Comparison of ENCODE assay signal across 12 mouse cellular contexts in genomic region chr6:86579066-86579784, GRCm38 (mm10). TPM values are rescaled to one million over a fixed set of nuclear protein-coding genes. Genes with fewer than 3 reads are reported as not detected.
DNase-seq lines count a peak whose midpoint lies in the region; ATAC-seq and TF ChIP-seq lines count a peak whose summit lies in the region.
"Had no signal": no experiment of that assay in that cellular context is flagged by ENCODE, and none has a peak within 500 bp of the region (broad histone marks: within the 10 kb centered on the region; RNA-seq: fewer than 3 reads in every experiment).

No protein-coding gene starts in this region.

- H3K27ac ChIP-seq in layer of hippocampus, adult 2 months: peak overlapping the region; percentile 83
- peak overlapping the region; percentile 55 for H3K27ac ChIP-seq in cortical plate, adult 2 months (ENCODE audit: insufficient read depth, low read length)
- H3K27ac ChIP-seq: embryonic facial prominence, embryonic 13.5 days; intestine, embryonic 15.5 days had no signal

- peak; percentile 31 for DNase-seq in embryo, embryonic 11 days
- DNase-seq in embryo, embryonic 9.5 days (ENCODE audit: extremely low spot score): no peak
- no peak for DNase-seq in layer of hippocampus, adult 2 months (ENCODE audit: low spot score in 2 of 2)
- no peak for DNase-seq in layer of hippocampus, postnatal 14 days (ENCODE audit: low spot score in 2 of 2)
- DNase-seq in urinary bladder, postnatal 10 days (ENCODE audit: low spot score): no peak
- no peak for DNase-seq in frontal cortex, postnatal 36 days (ENCODE audit: low spot score in 2 of 2)

- TF ChIP-seq CTCF in layer of hippocampus, adult 2 months (conservative IDR thresholded peaks at IDR 0.05): no peak
- TF ChIP-seq CTCF in cortical plate, adult 2 months (IDR thresholded peaks at IDR 0.05; ENCODE audit: extremely low read depth, insufficient read depth, low read length): no peak

- peaks cover under 1% of the 10 kb centered on the region for H3K4me1 ChIP-seq in cortical plate, adult 2 months (ENCODE audit: control insufficient read depth, insufficient read depth, low read length)

- H3K4me3 ChIP-seq in layer of hippocampus, adult 2 months: no peak overlapping the region
- no peak overlapping the region for H3K4me3 ChIP-seq in cortical plate, adult 2 months (ENCODE audit: insufficient read depth, low read length)
- H3K4me3 ChIP-seq: embryonic facial prominence, embryonic 13.5 days; intestine, embryonic 15.5 days; myocyte had no signal

- ATAC-seq in megakaryocyte progenitor cell, adult 5-6 weeks (replicated peaks; ENCODE audit: poor library complexity): peak; percentile 62
- ATAC-seq: intestine, embryonic 15.5 days had no signal

- TF ChIP-seq POLR2A in cortical plate, adult 2 months (IDR thresholded peaks at IDR 0.05; ENCODE audit: extremely low read depth, insufficient read depth, low read length): no peak

RNA-seq across cellular contexts. Expression of gene Asprv1, which starts 48.7 kb away (rescaled TPM):
- total RNA-seq in layer of hippocampus, adult 2 months (2021): 1 to 10 TPM; 1.2 to 1.9 TPM
- total RNA-seq in layer of hippocampus, postnatal 14 days (2021): 1 to 10 TPM; 1.2 to 2.1 TPM
- polyA plus RNA-seq in cortical plate, adult 2 months (2012; rRNA removed): 3.0 and 4.0 TPM in 2 replicates
- total RNA-seq in megakaryocyte progenitor cell, adult 5-6 weeks (2015): 1.3 and 1.9 TPM in 2 replicates
- 0.98 and 1.5 TPM in 2 replicates for total RNA-seq in megakaryocyte progenitor cell, adult 5-6 weeks (2017)
- total RNA-seq: gastrocnemius, postnatal 25 days had no signal

RNA-seq across cellular contexts. Expression of gene Pcbp1, which starts 53.1 kb away (rescaled TPM):
- total RNA-seq in layer of hippocampus, adult 2 months (2021): 100 to 1,000 TPM; 179 to 184 TPM
- total RNA-seq in layer of hippocampus, postnatal 14 days (2021): 100 to 1,000 TPM; 176 to 183 TPM
- 158 and 165 TPM in 2 replicates for polyA plus RNA-seq in cortical plate, adult 2 months (2012; rRNA removed)
- 333 and 352 TPM in 2 replicates for total RNA-seq in megakaryocyte progenitor cell, adult 5-6 weeks (2015)
- total RNA-seq in megakaryocyte progenitor cell, adult 5-6 weeks (2017): 107 and 114 TPM in 2 replicates
